14 mouse cellular contexts compared by ENCODE assay signal in the genomic region with DNA sequence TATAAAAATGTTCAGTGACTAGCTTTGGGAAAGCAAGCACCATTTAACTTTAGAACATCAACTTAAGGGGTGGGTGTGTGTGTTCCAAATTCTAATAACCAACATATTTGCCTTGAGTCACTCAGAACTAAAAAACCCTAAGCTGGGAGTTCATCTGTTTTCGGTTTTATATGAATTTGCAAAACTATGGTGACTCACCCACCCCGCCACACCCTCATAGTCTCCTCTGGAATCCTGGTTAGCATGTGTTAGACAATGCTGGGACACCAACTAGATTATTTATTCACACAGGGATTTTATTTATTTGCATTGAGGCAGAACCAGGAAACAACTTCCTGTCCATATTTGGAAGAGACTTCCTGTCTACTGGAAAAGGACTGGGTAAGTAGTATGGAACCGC. TPM values are rescaled to one million over a fixed set of nuclear protein-coding genes. Genes with fewer than 3 reads are reported as not detected.
"Had no signal": no experiment of that assay in that cellular context is flagged by ENCODE, and none has a peak within 500 bp of the region (broad histone marks: within the 10 kb centered on the region; RNA-seq: fewer than 3 reads in every experiment).

No protein-coding gene starts in this region.

- H3K9me3 ChIP-seq: liver, embryonic 12.5 days; lung, embryonic 15.5 days; midbrain, embryonic 15.5 days had no signal

- H3K27ac ChIP-seq: layer of hippocampus, adult 2 months; liver, embryonic 12.5 days; lung, embryonic 15.5 days; macrophage; midbrain, embryonic 15.5 days had no signal

- H3K9ac ChIP-seq: liver, embryonic 12.5 days; lung, embryonic 15.5 days; midbrain, embryonic 15.5 days had no signal

- H3K4me1 ChIP-seq: liver, embryonic 12.5 days; lung, embryonic 15.5 days; megakaryocyte, embryonic 14.5 days; midbrain, embryonic 15.5 days had no signal

- H3K4me3 ChIP-seq: layer of hippocampus, adult 2 months; liver, embryonic 12.5 days; lung, embryonic 15.5 days; megakaryocyte, embryonic 14.5 days; midbrain, embryonic 15.5 days had no signal

- H3K36me3 ChIP-seq: liver, embryonic 12.5 days; lung, embryonic 15.5 days; midbrain, embryonic 15.5 days had no signal

- H3K4me2 ChIP-seq: liver, embryonic 12.5 days; lung, embryonic 15.5 days; midbrain, embryonic 11.5 days; midbrain, embryonic 15.5 days had no signal

- H3K27me3 ChIP-seq: liver, embryonic 12.5 days; lung, embryonic 15.5 days; megakaryocyte, embryonic 14.5 days; midbrain, embryonic 15.5 days had no signal

- ATAC-seq: liver, embryonic 12.5 days; midbrain, embryonic 15.5 days had no signal

- DNase-seq: kidney, postnatal 10 days; kidney, postnatal 4 days; left cerebral cortex, postnatal 4 days; lung, postnatal 14 days; right cerebral cortex, postnatal 14 days; thymus, postnatal 36 days had no signal

RNA-seq across cellular contexts. Expression of a gene that starts 50.2 kb away (rescaled TPM):
- total RNA-seq: monocyte, adult 5-6 weeks had no signal
- polyA plus RNA-seq: macrophage had no signal
